ENCODE assay signal across 14 mouse cellular contexts in the genomic region with DNA sequence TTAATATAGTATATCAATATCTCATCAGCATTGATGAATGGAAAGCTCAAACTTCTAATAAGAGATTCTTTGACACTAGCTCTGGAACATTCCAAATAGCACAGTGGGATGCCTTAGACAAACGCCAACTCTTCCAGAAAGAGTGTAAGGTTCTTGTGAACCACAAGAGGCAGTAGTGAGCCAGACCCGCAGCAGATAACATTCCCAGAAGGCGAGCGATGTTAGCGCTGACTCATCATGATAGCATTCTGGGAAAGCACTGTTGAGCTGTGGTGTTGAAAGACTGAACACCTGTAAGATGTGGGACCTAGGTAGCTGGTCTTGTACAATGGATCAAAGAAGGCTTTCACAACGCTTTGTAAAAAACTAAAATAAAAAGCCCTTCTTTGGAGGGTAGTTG.
DNase-seq lines count a peak whose midpoint lies in the region; ATAC-seq and TF ChIP-seq lines count a peak whose summit lies in the region.
"Had no signal": no experiment of that assay in that cellular context is flagged by ENCODE, and none has a peak within 500 bp of the region (broad histone marks: within the 10 kb centered on the region; RNA-seq: fewer than 3 reads in every experiment).

No protein-coding gene starts in this region.

- no peak for TF ChIP-seq POLR2A in CH12.LX (IDR thresholded peaks at IDR 0.05; ENCODE audit: low read depth, low read length)

- no peaks in the 10 kb centered on the region for H3K36me3 ChIP-seq in embryonic facial prominence, embryonic 14.5 days (ENCODE audit: control insufficient read depth, insufficient read depth, low read length)
- H3K36me3 ChIP-seq in embryonic facial prominence, embryonic 10.5 days (replicated peaks): no peaks in the 10 kb centered on the region
- no peaks in the 10 kb centered on the region for H3K36me3 ChIP-seq in CH12.LX (replicated peaks in 1 of 2; ENCODE audit: control insufficient read depth in 1 of 2, insufficient read depth in 1 of 2, low read length in 1 of 2)
- H3K36me3 ChIP-seq: embryonic facial prominence, embryonic 15.5 days; limb, embryonic 10.5 days had no signal

- TF ChIP-seq EP300 in CH12.LX (IDR thresholded peaks at IDR 0.05; ENCODE audit: low read length): no peak

- H3K27ac ChIP-seq in embryonic facial prominence, embryonic 14.5 days (replicated peaks; ENCODE audit: low read depth, low read length): no peak overlapping the region
- H3K27ac ChIP-seq in embryonic facial prominence, embryonic 10.5 days (replicated peaks): no peak overlapping the region
- H3K27ac ChIP-seq in left cerebral cortex, adult 2 months: no peak overlapping the region
- H3K27ac ChIP-seq in CH12.LX (ENCODE audit: insufficient read depth, low read depth): no peak overlapping the region
- H3K27ac ChIP-seq: embryonic facial prominence, embryonic 15.5 days; limb, embryonic 10.5 days had no signal

- H3K4me3 ChIP-seq in embryonic facial prominence, embryonic 14.5 days (ENCODE audit: low read depth, low read length): no peak overlapping the region
- no peak overlapping the region for H3K4me3 ChIP-seq in embryonic facial prominence, embryonic 10.5 days
- H3K4me3 ChIP-seq in left cerebral cortex, adult 2 months: no peak overlapping the region
- no peak overlapping the region for H3K4me3 ChIP-seq in CH12.LX (replicated peaks in 1 of 3; ENCODE audit: low read depth in 2 of 3, low read length in 2 of 3, poor library complexity in 1 of 3)
- H3K4me3 ChIP-seq: embryonic facial prominence, embryonic 15.5 days; limb, embryonic 10.5 days had no signal

- dilution Hi-C loops in CH12.LX (cut with MboI; ENCODE audit: extremely low pct_ligation_motif_present, extremely low pct_unique_long_range_greater_than_20kb, low sequenced_read_pairs): no loop called here

- H3K9ac ChIP-seq in embryonic facial prominence, embryonic 14.5 days (ENCODE audit: low read depth, low read length): no peak overlapping the region
- no peak overlapping the region for H3K9ac ChIP-seq in CH12.LX (ENCODE audit: insufficient read depth, low read depth)
- H3K9ac ChIP-seq: embryonic facial prominence, embryonic 15.5 days had no signal

- H3K27me3 ChIP-seq in embryonic facial prominence, embryonic 14.5 days (replicated peaks; ENCODE audit: control insufficient read depth, insufficient read depth, low read length): no peaks in the 10 kb centered on the region
- H3K27me3 ChIP-seq in embryonic facial prominence, embryonic 10.5 days (replicated peaks; ENCODE audit: low read depth, poor library complexity, severe bottlenecking): no peaks in the 10 kb centered on the region
- H3K27me3 ChIP-seq in CH12.LX (replicated peaks): no peaks in the 10 kb centered on the region
- H3K27me3 ChIP-seq: embryonic facial prominence, embryonic 15.5 days had no signal

- H3K79me2 ChIP-seq in CH12.LX (replicated peaks; ENCODE audit: control insufficient read depth, extremely low read depth, insufficient read depth, poor library complexity, severe bottlenecking): no peaks in the 10 kb centered on the region

- DNase-seq in embryonic facial prominence, embryonic 14.5 days (ENCODE audit: low spot score): peak; percentile 23
- DNase-seq in embryonic facial prominence, embryonic 10.5 days (ENCODE audit: low spot score): no peak
- no peak for DNase-seq in left cerebral cortex, adult 2 months (ENCODE audit: extremely low spot score in 1 of 2, low spot score in 2 of 2)
- no peak for DNase-seq in left cerebral cortex, postnatal 10 days (ENCODE audit: extremely low spot score in 1 of 2, low spot score in 2 of 2)
- no peak for DNase-seq in CH12.LX (ENCODE audit: extremely low read depth)
- DNase-seq in R1 (ENCODE audit: low read depth, low spot score): peak; percentile 86
- no peak for DNase-seq in frontal cortex, postnatal 36 days (ENCODE audit: low spot score in 2 of 2)
- no peak for DNase-seq in gastrocnemius, adult 8-10 months (ENCODE audit: low spot score in 2 of 2)
- DNase-seq: kidney, postnatal 25 days; spleen, adult 18-20 months; thymus, postnatal 25 days had no signal

- H3K4me1 ChIP-seq in embryonic facial prominence, embryonic 14.5 days (ENCODE audit: control insufficient read depth, insufficient read depth, low read length): no peaks in the 10 kb centered on the region
- no peaks in the 10 kb centered on the region for H3K4me1 ChIP-seq in embryonic facial prominence, embryonic 10.5 days
- H3K4me1 ChIP-seq in CH12.LX (ENCODE audit: control insufficient read depth in 1 of 2, insufficient read depth in 2 of 2): peaks cover 0 to 5% of the 10 kb centered on the region in 2 experiments; a peak in 1 of 4 replicates
- H3K4me1 ChIP-seq: embryonic facial prominence, embryonic 15.5 days; limb, embryonic 10.5 days had no signal

- H3K4me2 ChIP-seq in embryonic facial prominence, embryonic 14.5 days (ENCODE audit: low read depth, low read length): no peak overlapping the region
- peak overlapping the region; percentile 68 for H3K4me2 ChIP-seq in CH12.LX (ENCODE audit: insufficient read depth, low read depth, poor library complexity, severe bottlenecking)
- H3K4me2 ChIP-seq: embryonic facial prominence, embryonic 15.5 days had no signal

- WGBS in embryonic facial prominence, embryonic 14.5 days: 72% methylated on average over 6 of the region's 6 CpGs
- WGBS in embryonic facial prominence, embryonic 10.5 days: 73% methylated on average over 6 of the region's 6 CpGs

- in situ Hi-C loops in CH12.LX (cut with MboI; ENCODE audit: low pct_ligation_motif_present, low pct_unique_long_range_greater_than_20kb, low sequenced_read_pairs): no loop called here

- peak; percentile 30 for TF ChIP-seq RAD21 in CH12.LX (IDR thresholded peaks at IDR 0.05; ENCODE audit: low read depth, low read length)

- no peaks in the 10 kb centered on the region for H3K9me3 ChIP-seq in embryonic facial prominence, embryonic 14.5 days (ENCODE audit: control insufficient read depth, low read length)
- no peaks in the 10 kb centered on the region for H3K9me3 ChIP-seq in embryonic facial prominence, embryonic 10.5 days
- H3K9me3 ChIP-seq in CH12.LX (replicated peaks; ENCODE audit: low read length): no peaks in the 10 kb centered on the region
- H3K9me3 ChIP-seq: embryonic facial prominence, embryonic 15.5 days; limb, embryonic 10.5 days had no signal

- peak; percentile 56 for TF ChIP-seq CTCF in left cerebral cortex, adult 2 months (IDR thresholded peaks at IDR 0.05)
- peak; percentile 54 to 58 for TF ChIP-seq CTCF in CH12.LX (conservative IDR thresholded peaks at IDR 0.05 in 1 of 2, IDR thresholded peaks at IDR 0.05 in 1 of 2; ENCODE audit: low read depth in 2 of 2, low read length in 2 of 2)

- intact Hi-C loops in left cerebral cortex, adult 2 months (cut with DNase I): no loop called here
- intact Hi-C loops in left cerebral cortex, postnatal 10 days (cut with DNase I): no loop called here

- ATAC-seq in embryonic facial prominence, embryonic 14.5 days (ENCODE audit: low read depth): no peak
- ATAC-seq: hindbrain, embryonic 16.5 days had no signal

TF ChIP-seq in CH12.LX, 34 proteins besides CTCF, POLR2A, EP300 and RAD21:
- peak; percentile 84 for TF ChIP-seq MAFK (IDR thresholded peaks at IDR 0.05; ENCODE audit: insufficient replicate concordance, low read length)
- no peak for TF ChIP-seq UBTF (IDR thresholded peaks at IDR 0.05; ENCODE audit: low read depth, low read length)
- TF ChIP-seq IRF4 (IDR thresholded peaks at IDR 0.05; ENCODE audit: low read depth, low read length): no peak
- peak; percentile 24; the same call in 1 of the 2 replicates for TF ChIP-seq SMC3 (IDR thresholded peaks at IDR 0.05; ENCODE audit: low read depth, low read length)
- TF ChIP-seq CHD1 (IDR thresholded peaks at IDR 0.05; ENCODE audit: low read depth, low read length): no peak

Comparison
In these comparisons a context has a peak if more than half of its experiments do, and no peak if none do; other contexts are left out.
1. DNase-seq: peak in embryonic facial prominence, embryonic 14.5 days (single experiment) and R1 (single experiment); none in embryonic facial prominence, embryonic 10.5 days (single experiment), left cerebral cortex, adult 2 months (0 of 2), left cerebral cortex, postnatal 10 days (0 of 2), CH12.LX (single experiment), frontal cortex, postnatal 36 days (0 of 2) and gastrocnemius, adult 8-10 months (0 of 2).